Mouse (Mus musculus) olfactory bulb, adult 2 months (tissue): Measurements from ENCODE around the gene Cep350. TPM values are rescaled to one million over a fixed set of nuclear protein-coding genes. Genes with fewer than 3 reads are reported as not detected.
A peak's percentile ranks its signal among the peaks of the same experiment; 100 is the strongest.

Experiments
- H3K27ac ChIP-seq: fragments of 200-500 bp; 2 replicates; pipeline ENCODE4 v1.5.1; 2012; ENCODE audit warnings: low read depth, low read length; ENCODE audit not compliant: insufficient read depth
- H3K4me1 ChIP-seq: fragments of 200-500 bp; 2 replicates; pipeline ENCODE4 v1.6.1; 2012; ENCODE audit warnings: low read length; ENCODE audit not compliant: control insufficient read depth, insufficient read depth
- H3K4me3 ChIP-seq: fragments of 200-500 bp; 2 replicates; pipeline ENCODE4 v1.5.1; 2012; ENCODE audit warnings: mild to moderate bottlenecking, low read depth, low read length, moderate library complexity; ENCODE audit not compliant: insufficient read depth
- CTCF ChIP-seq: fragments of 200-500 bp; IDR thresholded peaks from 2 replicates; pipeline ENCODE4 v1.5.1; 2012; ENCODE audit warnings: low read depth, mild to moderate bottlenecking, low read length, moderate library complexity; ENCODE audit not compliant: insufficient read depth
- POLR2A ChIP-seq: fragments of 200-500 bp; IDR thresholded peaks from 2 replicates; pipeline ENCODE4 v1.6.1; 2012; ENCODE audit warnings: mild to moderate bottlenecking, low read depth, low read length, moderate library complexity; ENCODE audit not compliant: insufficient read depth
- WGBS: fragments of 180-500 bp; shearing (Covaris S2); methylation state at CpG from one replicate; pipeline ENCODE4 v1.1.7; 2018; 5-methylcytosine and 5-hydroxymethylcytosine counted together
- polyA plus RNA-seq: library from polyadenylated mRNA; stranded (reverse); fragments of >200 nt; gene quantifications from 2 replicates; pipeline ENCODE4 v1.2.4, GENCODE M21; 2012; ENCODE audit warnings: low replicate concordance; ENCODE audit not compliant: missing spikeins, insufficient read depth, insufficient read length

The Cep350 gene
- polyA plus RNA-seq = not detected in 2 replicates

DNA sequence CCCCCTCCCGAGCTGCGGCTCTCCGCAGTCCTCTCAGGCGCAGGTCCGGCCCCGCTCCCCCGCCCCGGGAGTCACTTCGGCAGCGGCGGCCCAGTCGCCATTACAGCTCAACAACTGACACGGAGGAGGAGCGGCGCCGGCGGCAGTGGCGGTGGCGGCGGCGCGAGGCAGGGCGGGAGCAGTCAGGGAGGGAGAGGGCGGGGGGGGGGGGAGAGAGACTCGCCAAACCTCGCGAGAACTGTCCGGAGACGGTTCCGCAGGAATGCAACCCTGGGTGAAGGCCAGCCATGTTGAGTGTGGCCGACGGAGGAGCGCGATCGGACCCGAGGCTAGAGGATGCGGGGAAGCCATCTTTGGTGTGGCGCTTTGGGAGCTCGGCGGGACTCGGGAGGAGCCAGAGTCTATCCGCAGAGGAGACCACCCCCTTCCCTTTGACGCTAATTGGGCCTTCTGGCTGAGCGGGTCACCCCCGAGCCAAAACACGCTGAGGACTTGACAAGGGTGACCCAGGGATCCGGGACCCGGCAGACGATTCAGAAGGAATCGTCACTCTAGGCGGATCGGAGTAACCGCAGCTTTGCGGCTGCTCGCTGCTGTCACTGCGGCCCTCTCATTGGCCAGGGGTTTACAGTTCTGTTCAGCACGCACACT, at the start of gene Cep350:
Cep350 (minus strand) TSS at position 188 of the 651 bp plus-strand sequence.
- under 1% methylated on average over 49 of the region's 57 CpGs for WGBS
- Histone ChIP-seq H3K4me3 (peak within 1 kb of the TSS; percentile 91), H3K4me1 (no peaks in the 10 kb centered on the region), H3K27ac (peak within 1 kb of the TSS; percentile 96)
- peak; percentile 82 for TF ChIP-seq POLR2A
- no peak for TF ChIP-seq CTCF

DNA sequence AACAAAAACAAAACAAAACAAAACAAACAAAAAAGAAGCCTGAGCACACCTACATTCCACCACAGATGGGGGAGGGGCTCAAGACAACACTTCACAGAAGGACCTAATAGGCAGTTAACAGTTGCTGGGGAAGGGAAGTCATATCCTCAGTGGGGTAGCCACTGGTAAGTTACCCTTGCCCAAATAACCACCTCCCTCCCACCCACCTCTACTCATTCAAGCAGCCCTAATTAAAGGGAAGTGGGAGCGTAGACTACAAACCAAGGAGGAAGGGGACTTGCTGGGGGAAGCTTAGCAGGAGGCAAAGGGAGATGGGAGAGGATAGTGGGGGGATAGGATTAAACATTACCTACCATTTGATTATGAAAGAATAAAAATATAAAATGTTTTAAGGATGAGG, 47.3 kb upstream of the Cep350 start:
- H3K27ac ChIP-seq = no peak overlapping the region
- H3K4me1 ChIP-seq = peaks cover 2% of the 10 kb centered on the region; the same call in 1 of the 2 replicates
- H3K4me3 ChIP-seq = no peak overlapping the region
- WGBS = 94% methylated on average over 1 of the region's 1 CpGs
- TF ChIP-seq POLR2A (no peak), CTCF (no peak)

DNA sequence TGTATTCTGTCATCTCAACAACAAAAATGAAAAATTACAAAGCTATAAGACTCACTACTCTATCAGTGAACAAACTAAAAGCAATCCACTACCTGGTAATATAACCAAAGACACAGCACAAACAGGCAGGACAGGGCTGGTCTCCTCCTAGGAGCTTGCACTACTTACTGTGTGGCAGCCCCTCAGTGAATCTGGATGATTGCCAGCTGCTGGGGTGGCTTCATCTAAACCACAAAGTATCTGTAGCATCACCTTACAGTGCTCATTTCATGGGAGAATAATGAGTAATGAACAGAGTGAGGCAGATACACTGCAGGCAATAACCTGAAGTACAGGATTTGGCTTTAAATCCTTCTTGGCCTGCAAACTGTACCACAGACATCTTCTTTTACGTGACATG, 46.7 kb upstream of the Cep350 start:
- H3K4me1 ChIP-seq = peaks cover 2% of the 10 kb centered on the region; the same call in 1 of the 2 replicates
- no peak overlapping the region for H3K4me3 ChIP-seq
- TF ChIP-seq POLR2A = no peak
- TF ChIP-seq CTCF = no peak
- 100% methylated on average over 1 of the region's 1 CpGs for WGBS
- no peak overlapping the region for H3K27ac ChIP-seq

DNA sequence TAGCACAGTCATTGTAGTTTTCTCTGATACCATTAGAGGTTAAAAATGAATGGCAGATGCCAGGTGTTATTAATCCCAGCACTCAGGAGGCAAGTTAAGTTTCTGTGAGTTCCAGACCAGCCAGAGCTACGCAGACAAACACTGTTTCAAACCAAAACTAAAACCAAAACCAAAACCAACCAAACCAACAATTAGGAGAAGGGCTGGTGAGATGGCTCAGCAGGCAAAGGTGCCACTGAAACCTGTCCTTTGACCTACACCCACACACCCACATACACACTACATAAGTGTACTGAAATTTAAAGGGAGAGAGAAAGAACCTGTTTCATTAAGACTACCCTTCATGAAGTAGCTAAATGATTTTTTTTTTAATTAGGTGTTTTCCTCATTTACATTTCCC, 35.9 kb upstream of the Cep350 start:
- Histone ChIP-seq H3K4me3 (no peak overlapping the region), H3K27ac (no peak overlapping the region), H3K4me1 (no peaks in the 10 kb centered on the region)
- TF ChIP-seq POLR2A = no peak
- no peak for TF ChIP-seq CTCF
- 96% methylated on average over 1 of the region's 1 CpGs for WGBS

DNA sequence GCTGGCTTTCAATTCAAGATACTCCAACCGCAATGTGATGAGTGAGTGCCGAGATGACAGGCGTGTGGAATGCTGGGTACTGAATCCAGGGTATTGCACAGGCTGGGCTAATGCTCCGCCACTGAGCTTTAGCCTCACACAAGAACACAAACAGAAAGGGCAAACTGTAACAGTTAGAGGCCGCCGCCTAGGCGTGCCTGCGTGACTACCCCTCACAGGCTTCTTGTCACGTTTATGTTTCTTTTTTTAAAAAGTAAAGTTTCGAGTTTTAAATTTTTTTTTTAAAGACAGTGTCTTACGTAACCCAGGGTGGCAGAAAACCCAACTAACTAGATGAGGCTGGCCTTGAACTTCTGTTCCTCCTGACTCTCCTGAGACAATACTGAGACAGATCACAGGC, 32.9 kb upstream of the Cep350 start:
- no peaks in the 10 kb centered on the region for H3K4me1 ChIP-seq
- H3K27ac ChIP-seq = no peak overlapping the region
- 92% methylated on average over 11 of the region's 11 CpGs for WGBS
- no peak for TF ChIP-seq POLR2A
- no peak for TF ChIP-seq CTCF
- no peak overlapping the region for H3K4me3 ChIP-seq

DNA sequence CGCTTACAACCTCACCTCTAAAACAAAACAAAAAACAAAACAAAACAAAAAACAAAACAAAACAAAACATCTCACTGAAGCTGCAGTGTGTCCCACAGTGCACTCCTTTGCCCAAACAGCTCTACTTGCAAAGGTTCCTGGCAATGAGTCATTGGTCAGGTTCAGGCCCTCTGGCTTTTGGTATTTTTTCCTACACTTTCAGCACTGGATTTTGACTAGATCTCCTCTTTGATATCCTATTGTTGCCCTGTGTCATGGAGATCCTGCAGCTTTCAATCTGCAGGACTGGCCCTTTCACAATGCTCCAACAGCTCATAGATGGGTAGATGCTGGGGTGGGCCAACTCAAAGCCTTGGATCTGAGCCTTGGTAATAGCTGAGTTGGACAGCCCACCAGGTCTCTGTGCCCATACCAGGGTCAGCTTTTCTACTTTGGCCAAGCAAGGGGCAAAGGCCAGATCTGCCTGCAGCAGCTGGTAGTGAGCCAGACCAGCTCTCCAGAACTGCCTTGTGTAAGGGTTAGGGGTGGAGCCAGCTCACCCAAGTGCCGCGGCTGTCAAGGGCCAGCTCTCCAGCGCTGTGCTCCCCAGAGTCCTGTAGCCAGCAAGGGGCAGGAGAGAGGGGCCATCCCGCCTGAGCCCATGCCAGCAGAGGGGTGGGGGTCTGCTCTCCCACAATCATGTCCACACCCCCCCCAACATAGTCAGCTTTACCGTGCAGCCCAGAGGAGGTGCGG, 30.3 kb upstream of the Cep350 start:
- H3K4me1 ChIP-seq = no peaks in the 10 kb centered on the region
- no peak overlapping the region for H3K4me3 ChIP-seq
- WGBS = 70% methylated on average over 7 of the region's 7 CpGs
- TF ChIP-seq CTCF (no peak), POLR2A (no peak)
- no peak overlapping the region for H3K27ac ChIP-seq

DNA sequence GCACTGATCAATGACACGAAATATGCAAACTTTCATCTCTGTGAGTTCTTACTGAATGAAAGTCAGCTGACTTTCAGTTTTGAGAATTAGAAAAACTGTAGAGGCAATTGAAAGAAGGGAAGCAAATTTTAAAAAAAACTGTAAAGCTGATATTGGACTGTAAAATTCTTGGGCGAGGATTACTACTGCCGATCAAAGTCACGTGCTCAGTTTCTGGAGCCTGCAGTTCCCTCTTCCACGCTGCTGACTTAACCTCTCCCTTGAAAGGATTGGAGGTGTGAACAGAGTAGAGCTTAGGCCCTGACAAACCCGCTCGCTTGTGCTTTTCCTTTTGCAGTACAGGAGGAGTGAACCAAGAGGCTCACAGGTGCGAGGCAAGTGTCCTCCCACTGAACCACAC, 29.3 kb upstream of the Cep350 start:
- 91% methylated on average over 8 of the region's 8 CpGs for WGBS
- Histone ChIP-seq H3K4me1 (no peaks in the 10 kb centered on the region), H3K4me3 (no peak overlapping the region), H3K27ac (no peak overlapping the region)
- TF ChIP-seq POLR2A (no peak), CTCF (no peak)

DNA sequence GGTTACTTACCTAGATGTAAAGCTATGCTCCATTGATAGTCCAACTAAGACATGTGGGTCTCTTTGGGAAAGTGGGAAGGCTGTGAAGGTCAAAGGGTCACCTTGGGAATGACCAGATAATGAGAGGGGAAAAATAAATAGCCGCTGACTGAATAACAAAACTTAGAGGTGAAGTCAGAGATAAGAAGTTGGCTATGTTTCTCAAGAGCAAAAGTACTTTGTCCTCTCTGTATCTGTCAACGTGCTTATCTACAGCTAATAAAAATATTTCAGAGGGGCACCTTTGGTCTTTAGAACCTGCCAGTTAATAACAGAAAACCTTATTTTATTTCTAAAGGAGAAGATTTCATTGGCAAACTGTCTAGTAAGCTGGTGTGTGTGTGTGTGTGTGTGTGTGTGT, 22.6 kb upstream of the Cep350 start:
- no peak overlapping the region for H3K27ac ChIP-seq
- 93% methylated on average over 2 of the region's 2 CpGs for WGBS
- H3K4me3 ChIP-seq = no peak overlapping the region
- no peak for TF ChIP-seq CTCF
- H3K4me1 ChIP-seq = no peaks in the 10 kb centered on the region

DNA sequence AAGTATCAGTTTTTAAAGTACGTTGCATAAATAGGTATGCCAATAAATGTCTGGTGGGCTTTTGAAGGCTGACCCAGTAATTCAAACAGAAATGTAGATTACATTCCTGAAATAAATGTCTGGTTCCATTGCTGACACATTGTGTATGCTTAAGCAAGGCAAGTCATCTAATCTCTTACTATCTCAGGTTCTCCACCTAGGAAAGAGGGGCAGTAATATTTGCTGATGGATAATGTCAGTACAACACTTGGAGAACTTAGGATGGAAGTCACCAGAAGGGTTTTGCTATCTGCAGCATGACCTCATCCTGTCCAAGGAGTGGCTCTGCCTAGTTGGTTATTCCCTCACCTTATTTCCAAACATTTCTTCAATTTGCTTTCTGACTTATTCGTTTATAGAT, 21.5 kb upstream of the Cep350 start:
- Histone ChIP-seq H3K4me3 (no peak overlapping the region), H3K27ac (no peak overlapping the region), H3K4me1 (no peaks in the 10 kb centered on the region)
- 87% methylated on average over 2 of the region's 2 CpGs for WGBS
- TF ChIP-seq POLR2A (no peak), CTCF (no peak)

DNA sequence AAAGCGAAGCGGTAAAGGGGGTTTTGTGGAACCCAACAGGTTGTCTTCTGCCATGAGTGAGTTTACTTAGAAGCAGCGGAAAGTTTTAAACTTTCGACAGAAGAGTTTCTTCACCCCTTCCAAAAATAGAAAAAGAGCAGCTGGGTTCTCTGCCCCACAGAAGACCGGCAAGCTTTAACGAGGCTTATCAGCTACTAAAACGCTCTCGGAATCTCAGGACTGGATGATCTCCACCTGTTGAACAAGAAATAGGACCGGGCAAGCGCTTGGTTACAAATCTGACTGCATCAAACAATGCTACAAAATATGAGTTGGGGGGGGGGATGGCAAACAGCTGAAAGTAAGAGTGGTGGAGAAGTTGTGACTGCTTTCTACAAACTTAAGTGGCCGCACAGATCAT, 17.3 kb upstream of the Cep350 start:
- 78% methylated on average over 11 of the region's 11 CpGs for WGBS
- H3K4me3 ChIP-seq = no peak overlapping the region
- no peak for TF ChIP-seq POLR2A
- TF ChIP-seq CTCF = no peak

More for the DNA sequence above, 17.3 kb upstream of the Cep350 start:
- H3K4me1 ChIP-seq = no peaks in the 10 kb centered on the region
- no peak overlapping the region for H3K27ac ChIP-seq
